25 mouse cellular contexts compared by ENCODE assay signal in genomic region chr12:93684385-93684784, GRCm38 (mm10).
DNase-seq lines count a peak whose midpoint lies in the region; ATAC-seq and TF ChIP-seq lines count a peak whose summit lies in the region.
"Had no signal": no experiment of that assay in that cellular context is flagged by ENCODE, and none has a peak within 500 bp of the region (broad histone marks: within the 10 kb centered on the region; RNA-seq: fewer than 3 reads in every experiment).

No protein-coding gene starts in this region.

- H3K4me2 ChIP-seq in kidney, postnatal 0 days (ENCODE audit: low read length) = no peak overlapping the region
- H3K4me2 ChIP-seq in kidney, embryonic 16.5 days (replicated peaks; ENCODE audit: low read depth, low read length) = no peak overlapping the region
- H3K4me2 ChIP-seq in limb, embryonic 13.5 days (replicated peaks) = no peak overlapping the region
- H3K4me2 ChIP-seq: forebrain, embryonic 13.5 days; heart, embryonic 11.5 days; hindbrain, embryonic 14.5 days had no signal

- DNase-seq in embryo, embryonic 10.5 days (ENCODE audit: low spot score) = peak; percentile 5
- DNase-seq in embryo, embryonic 10 days (ENCODE audit: low spot score) = no peak
- peak; percentile 71 for DNase-seq in kidney, postnatal 0 days (ENCODE audit: low spot score)
- DNase-seq in embryo, embryonic 11.5 days (ENCODE audit: low read depth, low spot score) = peak; percentile 11
- DNase-seq in lung, adult 2 months = no peak
- DNase-seq in lung, adult 18-20 months = no peak
- DNase-seq: adrenal gland, adult 8-10 months; adrenal gland, postnatal 25 days; cerebellum, adult 11-12 months; cerebellum, adult 8-10 months; cerebellum, postnatal 10 days; cerebellum, postnatal 36 days; gastrocnemius, adult 2 months; gastrocnemius, postnatal 14 days; heart, adult 11 months; heart, postnatal 4 days had no signal

- no peaks in the 10 kb centered on the region for H3K36me3 ChIP-seq in kidney, postnatal 0 days (ENCODE audit: insufficient read depth, low read length)
- no peaks in the 10 kb centered on the region for H3K36me3 ChIP-seq in kidney, embryonic 16.5 days (ENCODE audit: insufficient read depth, low read length)
- H3K36me3 ChIP-seq in limb, embryonic 13.5 days = no peaks in the 10 kb centered on the region
- H3K36me3 ChIP-seq: forebrain, embryonic 10.5 days had no signal

- no peaks in the 10 kb centered on the region for H3K9me3 ChIP-seq in kidney, postnatal 0 days (replicated peaks; ENCODE audit: low read length)
- no peaks in the 10 kb centered on the region for H3K9me3 ChIP-seq in kidney, embryonic 16.5 days (ENCODE audit: low read length)
- no peaks in the 10 kb centered on the region for H3K9me3 ChIP-seq in limb, embryonic 13.5 days
- H3K9me3 ChIP-seq: forebrain, embryonic 10.5 days; forebrain, embryonic 13.5 days had no signal

- TF ChIP-seq POLR2A in lung, adult 2 months (IDR thresholded peaks at IDR 0.05; ENCODE audit: borderline replicate concordance, extremely low read depth, low read depth, low read length) = no peak

- no peak overlapping the region for H3K27ac ChIP-seq in kidney, postnatal 0 days
- H3K27ac ChIP-seq in kidney, embryonic 16.5 days (ENCODE audit: low read length) = no peak overlapping the region
- H3K27ac ChIP-seq in limb, embryonic 13.5 days = no peak overlapping the region
- H3K27ac ChIP-seq: forebrain, embryonic 10.5 days; forebrain, embryonic 13.5 days; gastrocnemius, adult 2 months; hindbrain, embryonic 14.5 days; hindbrain, postnatal 0 days had no signal

- no peak for ATAC-seq in kidney, postnatal 0 days (replicated peaks; ENCODE audit: low FRiP score, low read depth)
- no peak for ATAC-seq in kidney, embryonic 16.5 days (ENCODE audit: low FRiP score, low TSS enrichment)
- peak; percentile 79 for ATAC-seq in limb, embryonic 13.5 days (ENCODE audit: low FRiP score, low read depth)
- ATAC-seq: activated CD4-positive, CD25-positive, alpha-beta regulatory T cell, adult 4 months; forebrain, embryonic 13.5 days; forebrain, embryonic 16.5 days; hindbrain, postnatal 0 days had no signal

- no peak overlapping the region for H3K9ac ChIP-seq in kidney, postnatal 0 days (ENCODE audit: low read depth, low read length)
- no peak overlapping the region for H3K9ac ChIP-seq in kidney, embryonic 16.5 days (replicated peaks; ENCODE audit: low read length)
- no peak overlapping the region for H3K9ac ChIP-seq in limb, embryonic 13.5 days
- H3K9ac ChIP-seq: forebrain, embryonic 13.5 days; hindbrain, embryonic 14.5 days had no signal

- H3K27me3 ChIP-seq in kidney, postnatal 0 days (ENCODE audit: insufficient read depth, low read length) = no peaks in the 10 kb centered on the region
- H3K27me3 ChIP-seq in kidney, embryonic 16.5 days (ENCODE audit: insufficient read depth, low read length) = no peaks in the 10 kb centered on the region
- peaks cover 5% of the 10 kb centered on the region; the same call in 1 of the 2 replicates for H3K27me3 ChIP-seq in limb, embryonic 13.5 days
- H3K27me3 ChIP-seq: forebrain, embryonic 13.5 days had no signal

- 65% methylated on average over 1 of the region's 1 CpGs for WGBS in kidney, postnatal 0 days
- 59% methylated on average over 1 of the region's 1 CpGs for WGBS in kidney, embryonic 16.5 days
- WGBS in limb, embryonic 13.5 days = 6% methylated on average over 1 of the region's 1 CpGs
- 80% methylated on average over 1 of the region's 1 CpGs for WGBS in lung, adult 2 months

- no peaks in the 10 kb centered on the region for H3K4me1 ChIP-seq in kidney, postnatal 0 days (replicated peaks; ENCODE audit: insufficient read depth, low read length)
- no peaks in the 10 kb centered on the region for H3K4me1 ChIP-seq in kidney, embryonic 16.5 days (ENCODE audit: insufficient read depth, low read length)
- H3K4me1 ChIP-seq in limb, embryonic 13.5 days = 0 out of 2 replicates have a peak, but pooled peaks cover 7% of the 10 kb centered on the region
- no peaks in the 10 kb centered on the region for H3K4me1 ChIP-seq in lung, adult 2 months (ENCODE audit: control insufficient read depth, insufficient read depth, low read length)
- H3K4me1 ChIP-seq: forebrain, embryonic 10.5 days; forebrain, embryonic 13.5 days had no signal

- no peak for TF ChIP-seq CTCF in kidney, postnatal 0 days (IDR thresholded peaks at IDR 0.05; ENCODE audit: low read depth)
- TF ChIP-seq CTCF in lung, adult 2 months (IDR thresholded peaks at IDR 0.05; ENCODE audit: insufficient read depth, low read length) = no peak

- H3K4me3 ChIP-seq in kidney, postnatal 0 days (replicated peaks; ENCODE audit: low read depth, low read length) = no peak overlapping the region
- no peak overlapping the region for H3K4me3 ChIP-seq in kidney, embryonic 16.5 days (ENCODE audit: low read length)
- no peak overlapping the region for H3K4me3 ChIP-seq in limb, embryonic 13.5 days
- no peak overlapping the region for H3K4me3 ChIP-seq in lung, adult 2 months (replicated peaks; ENCODE audit: extremely low read depth, low read depth, low read length)
- H3K4me3 ChIP-seq: forebrain, embryonic 10.5 days; forebrain, embryonic 13.5 days; gastrocnemius, adult 2 months had no signal

Comparison
In these comparisons a context has a peak if more than half of its experiments do, and no peak if none do; other contexts are left out.
1. DNase-seq: peak in embryo, embryonic 10.5 days (single experiment), kidney, postnatal 0 days (single experiment) and embryo, embryonic 11.5 days (single experiment); none in embryo, embryonic 10 days (single experiment), lung, adult 2 months (single experiment) and lung, adult 18-20 months (0 of 2).